8 mouse cellular contexts compared by ENCODE assay signal in genomic region chr8:123042158-123042973, GRCm38 (mm10). TPM values are rescaled to one million over a fixed set of nuclear protein-coding genes. Genes with fewer than 3 reads are reported as not detected.
DNase-seq lines count a peak whose midpoint lies in the region; ATAC-seq and TF ChIP-seq lines count a peak whose summit lies in the region.

Gene Ankrd11, minus strand, starts transcription at chr8:123042277.

- H3K4me1 ChIP-seq in G1E (ENCODE audit: insufficient read depth, low read depth, low read length): peaks cover 37% of the 10 kb centered on the region
- H3K4me1 ChIP-seq in forebrain, embryonic 16.5 days (replicated peaks; ENCODE audit: control insufficient read depth, insufficient read depth, low read length): peaks cover 37% of the 10 kb centered on the region
- peaks cover 17% of the 10 kb centered on the region for H3K4me1 ChIP-seq in lung, embryonic 14.5 days (ENCODE audit: insufficient read depth)
- peaks cover 8% of the 10 kb centered on the region for H3K4me1 ChIP-seq in olfactory bulb, adult 2 months (ENCODE audit: control insufficient read depth, insufficient read depth, low read length)
- H3K4me1 ChIP-seq in thymus, adult 2 months (replicated peaks; ENCODE audit: control insufficient read depth, insufficient read depth, low read length): peaks cover 15% of the 10 kb centered on the region

- no peaks in the 10 kb centered on the region for H3K27me3 ChIP-seq in G1E (ENCODE audit: insufficient read depth, low read length)
- no peaks in the 10 kb centered on the region for H3K27me3 ChIP-seq in forebrain, embryonic 16.5 days (replicated peaks; ENCODE audit: control insufficient read depth, insufficient read depth, low read length)
- H3K27me3 ChIP-seq in lung, embryonic 14.5 days (ENCODE audit: insufficient read depth, low read length): no peaks in the 10 kb centered on the region
- no peaks in the 10 kb centered on the region for H3K27me3 ChIP-seq in thymus, adult 2 months (ENCODE audit: control insufficient read depth, insufficient read depth, low read length)

- H3K9ac ChIP-seq in forebrain, embryonic 16.5 days (replicated peaks; ENCODE audit: low read depth, low read length): peak within 1 kb of the TSS; percentile 99
- H3K9ac ChIP-seq in lung, embryonic 14.5 days: peak within 1 kb of the TSS; percentile 100

- under 1% methylated on average over 89 of the region's 91 CpGs for WGBS in forebrain, embryonic 16.5 days
- under 1% methylated on average over 67 of the region's 91 CpGs for WGBS in lung, embryonic 14.5 days
- under 1% methylated on average over 90 of the region's 91 CpGs for WGBS in olfactory bulb, adult 2 months
- under 1% methylated on average over 91 of the region's 91 CpGs for WGBS in thymus, adult 2 months

- peak; percentile 97 for DNase-seq in G1E (ENCODE audit: low spot score)
- peak; percentile 100 for DNase-seq in cerebellum, adult 18-20 months
- peak; percentile 99 for DNase-seq in heart, postnatal 36 days
- DNase-seq in layer of hippocampus, adult 2 months (ENCODE audit: low spot score in 2 of 2): peak; percentile 99 to 100
- peak; percentile 100 for DNase-seq in lung, embryonic 14.5 days
- DNase-seq in thymus, adult 2 months: peak; percentile 99

- intact Hi-C loops in heart, postnatal 36 days (cut with DNase I): loop anchor here (1.0 to 2.0 kb wide), 3 partner anchors 22 to 136 kb away; partner anchors contain the start of gene Rpl13

- TF ChIP-seq POLR2A in olfactory bulb, adult 2 months (IDR thresholded peaks at IDR 0.05; ENCODE audit: insufficient read depth, low read depth, low read length): peak; percentile 90
- TF ChIP-seq POLR2A in thymus, adult 2 months (IDR thresholded peaks at IDR 0.05; ENCODE audit: control insufficient read depth, extremely low read depth, insufficient read depth, low read length, poor library complexity): peak; percentile 96

- H3K27ac ChIP-seq in forebrain, embryonic 16.5 days (ENCODE audit: low read length): peak within 1 kb of the TSS; percentile 96
- H3K27ac ChIP-seq in layer of hippocampus, adult 2 months: peak within 1 kb of the TSS; percentile 98
- H3K27ac ChIP-seq in lung, embryonic 14.5 days (ENCODE audit: low read depth): peak within 1 kb of the TSS; percentile 98
- peak within 1 kb of the TSS; percentile 93 for H3K27ac ChIP-seq in olfactory bulb, adult 2 months (ENCODE audit: insufficient read depth, low read depth, low read length)
- H3K27ac ChIP-seq in thymus, adult 2 months (ENCODE audit: control insufficient read depth, insufficient read depth, low read length): peak within 1 kb of the TSS; percentile 86

- H3K36me3 ChIP-seq in G1E (replicated peaks): peaks cover 27% of the 10 kb centered on the region
- H3K36me3 ChIP-seq in forebrain, embryonic 16.5 days (ENCODE audit: control insufficient read depth, insufficient read depth): no peaks in the 10 kb centered on the region
- H3K36me3 ChIP-seq in lung, embryonic 14.5 days (ENCODE audit: insufficient read depth): no peaks in the 10 kb centered on the region
- no peaks in the 10 kb centered on the region for H3K36me3 ChIP-seq in thymus, adult 2 months (ENCODE audit: control insufficient read depth, insufficient read depth, low read length)

- H3K4me3 ChIP-seq in G1E (ENCODE audit: low read depth, low read length): peak within 1 kb of the TSS; percentile 87
- H3K4me3 ChIP-seq in forebrain, embryonic 16.5 days (replicated peaks; ENCODE audit: low read length): peak within 1 kb of the TSS; percentile 97
- H3K4me3 ChIP-seq in layer of hippocampus, adult 2 months: peak within 1 kb of the TSS; percentile 91
- H3K4me3 ChIP-seq in lung, embryonic 14.5 days (ENCODE audit: low read depth, low read length): peak within 1 kb of the TSS; percentile 100
- peak within 1 kb of the TSS; percentile 91 for H3K4me3 ChIP-seq in olfactory bulb, adult 2 months (ENCODE audit: insufficient read depth, low read depth, low read length)
- peak within 1 kb of the TSS; percentile 88 for H3K4me3 ChIP-seq in thymus, adult 2 months (ENCODE audit: control insufficient read depth, insufficient read depth, low read length)

- H3K9me3 ChIP-seq in G1E (replicated peaks): peaks cover 5% of the 10 kb centered on the region; the same call in 1 of the 2 replicates
- no peaks in the 10 kb centered on the region for H3K9me3 ChIP-seq in forebrain, embryonic 16.5 days (ENCODE audit: control insufficient read depth, low read length)
- H3K9me3 ChIP-seq in lung, embryonic 14.5 days (ENCODE audit: low read depth, low read length): no peaks in the 10 kb centered on the region

- ATAC-seq in G1E (ENCODE audit: extremely low read depth, insufficient number of reproducible peaks, low FRiP score, poor library complexity, severe bottlenecking): peak; percentile 99
- ATAC-seq in forebrain, embryonic 16.5 days: peak; percentile 97
- ATAC-seq in lung, embryonic 14.5 days (ENCODE audit: insufficient read depth): peak; percentile 98

- TF ChIP-seq CTCF in G1E (IDR thresholded peaks at IDR 0.05; ENCODE audit: low read depth, low read length): no peak
- peak; percentile 65 for TF ChIP-seq CTCF in layer of hippocampus, adult 2 months (conservative IDR thresholded peaks at IDR 0.05)
- TF ChIP-seq CTCF in lung, embryonic 14.5 days (IDR thresholded peaks at IDR 0.05; ENCODE audit: low read depth): peak; percentile 51
- TF ChIP-seq CTCF in olfactory bulb, adult 2 months (IDR thresholded peaks at IDR 0.05; ENCODE audit: insufficient read depth, low read depth, low read length): no peak
- 0 out of 2 replicates have a peak, but pooled peaks have one; percentile 60 for TF ChIP-seq CTCF in thymus, adult 2 months (IDR thresholded peaks at IDR 0.05; ENCODE audit: borderline replicate concordance, control insufficient read depth, extremely low read depth, insufficient read depth, low read length, poor library complexity)

- H3K4me2 ChIP-seq in forebrain, embryonic 16.5 days (ENCODE audit: low read length): peak within 1 kb of the TSS; percentile 91
- H3K4me2 ChIP-seq in lung, embryonic 14.5 days: peak within 1 kb of the TSS; percentile 88

RNA-seq across cellular contexts. Expression of gene Ankrd11, which starts in this region (rescaled TPM):
- total RNA-seq in G1E (2014; fragmentation: Nextera tagmentation): 115 and 128 TPM in 2 replicates
- 51.5 and 57.3 TPM in 2 replicates for total RNA-seq in G1E (2017)
- polyA plus RNA-seq in G1E (2012): 90.7 and 96.3 TPM in 2 replicates
- polyA plus RNA-seq in forebrain, embryonic 16.5 days (2015; fragmentation: Nextera tagmentation; extraction: Ambion mirVana): 30.3 and 33.6 TPM in 2 replicates
- 10 to 100 TPM; 69.0 to 80.5 TPM for total RNA-seq in heart, postnatal 36 days (2021)
- 100 to 1,000 TPM; 165 to 176 TPM for total RNA-seq in layer of hippocampus, adult 2 months (2021)
- polyA plus RNA-seq in lung, embryonic 14.5 days (2014; fragmentation: Nextera tagmentation; extraction: Ambion mirVana): 87.5 and 94.6 TPM in 2 replicates
- 219 and 228 TPM in 2 replicates for polyA plus RNA-seq in olfactory bulb, adult 2 months (2012; ENCODE audit: insufficient read depth, insufficient read length, low replicate concordance, missing spikeins)
- 118 and 145 TPM in 2 replicates for polyA plus RNA-seq in thymus, adult 2 months (2012; rRNA removed)

Comparison
In these comparisons a context has a peak if more than half of its experiments do, and no peak if none do; other contexts are left out.
1. Peak in every context shown above with its lines: DNase-seq, ATAC-seq, H3K4me3 ChIP-seq and H3K27ac ChIP-seq.
2. CTCF ChIP-seq: peak in layer of hippocampus, adult 2 months (single experiment), lung, embryonic 14.5 days (single experiment) and thymus, adult 2 months (single experiment); none in G1E (single experiment) and olfactory bulb, adult 2 months (single experiment).